8 mouse cellular contexts compared by ENCODE assay signal in the genomic region with DNA sequence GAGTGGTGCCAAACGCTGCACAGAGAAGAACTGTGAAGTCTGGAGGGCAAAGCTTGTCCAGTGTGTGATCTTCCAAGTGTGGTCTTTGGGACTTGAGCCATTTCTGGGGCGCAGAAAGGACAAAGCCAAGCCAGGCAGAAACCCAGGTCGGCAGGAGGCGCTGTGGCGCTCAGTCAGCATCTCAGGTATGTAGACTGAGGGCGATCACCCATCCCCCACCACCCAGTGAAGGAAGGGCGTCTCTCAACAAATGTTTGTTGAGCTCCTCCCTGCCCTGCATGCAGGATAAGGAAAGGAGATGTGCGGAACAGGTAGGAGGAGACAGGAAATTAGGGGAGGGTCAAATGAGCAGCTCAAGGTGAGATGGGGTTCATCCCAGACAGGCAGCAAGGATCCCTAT. TPM values are rescaled to one million over a fixed set of nuclear protein-coding genes. Genes with fewer than 3 reads are reported as not detected.
DNase-seq lines count a peak whose midpoint lies in the region; ATAC-seq and TF ChIP-seq lines count a peak whose summit lies in the region.

No protein-coding gene starts in this region.

- H3K9ac ChIP-seq in heart, embryonic 12.5 days = no peak overlapping the region

- TF ChIP-seq CTCF in brain, embryonic 14.5 days (IDR thresholded peaks at IDR 0.05; ENCODE audit: borderline replicate concordance, extremely low read depth, insufficient read depth, insufficient read length) = peak; percentile 49

- H3K4me1 ChIP-seq in heart, embryonic 12.5 days (replicated peaks) = peaks cover 40% of the 10 kb centered on the region

- peaks cover 55% of the 10 kb centered on the region for H3K27me3 ChIP-seq in heart, embryonic 12.5 days (replicated peaks)

- no peak overlapping the region for H3K4me2 ChIP-seq in heart, embryonic 12.5 days

- no peak overlapping the region for H3K27ac ChIP-seq in heart, embryonic 12.5 days (ENCODE audit: poor library complexity, severe bottlenecking)

- no peak for DNase-seq in heart, adult 8-10 months (ENCODE audit: low spot score)
- DNase-seq in CD4-positive helper T cell, adult 2 months (ENCODE audit: low read depth, low spot score) = peak; percentile 15
- no peak for DNase-seq in brain, embryonic 14.5 days (ENCODE audit: low read depth)
- DNase-seq in liver = peak; percentile 85
- peak; percentile 21 to 23 for DNase-seq in thymus, postnatal 36 days
- no peak for DNase-seq in gastrocnemius, postnatal 25 days
- DNase-seq in layer of hippocampus, adult 18-20 months (ENCODE audit: low spot score in 2 of 2) = no peak

- no peak for TF ChIP-seq POLR2A in brain, embryonic 14.5 days (IDR thresholded peaks at IDR 0.05; ENCODE audit: borderline replicate concordance, extremely low read depth, insufficient read depth, insufficient read length, poor library complexity, severe bottlenecking)

- no peak overlapping the region for H3K4me3 ChIP-seq in heart, embryonic 12.5 days

- 0 out of 2 replicates have a peak, but pooled peaks have one; percentile 34 for ATAC-seq in heart, embryonic 12.5 days (ENCODE audit: insufficient number of reproducible peaks, low FRiP score)

- WGBS in heart, embryonic 12.5 days = 5% methylated on average over 8 of the region's 8 CpGs

- H3K9me3 ChIP-seq in heart, embryonic 12.5 days (replicated peaks) = no peaks in the 10 kb centered on the region

- no peaks in the 10 kb centered on the region for H3K36me3 ChIP-seq in heart, embryonic 12.5 days

RNA-seq across cellular contexts. Expression of gene Cacna2d2, which starts 24.8 kb away (rescaled TPM):
- 5.9 and 6.2 TPM in 2 replicates for polyA plus RNA-seq in heart, embryonic 12.5 days (2016; fragmentation: Nextera tagmentation; extraction: Ambion mirVana)
- total RNA-seq in heart, adult 8-10 months (2022) = 10 to 100 TPM; 10.4 to 18.4 (median 12.3) TPM
- 105 and 143 TPM in 2 replicates for polyA plus RNA-seq in brain, embryonic 14.5 days (2012; rRNA removed)
- under 1 TPM; 0.83 to 0.84 TPM for total RNA-seq in gastrocnemius, postnatal 25 days (2021)
- 10 to 100 TPM; 15.1 to 17.7 TPM for total RNA-seq in layer of hippocampus, adult 18-20 months (2021)

RNA-seq across cellular contexts. Expression of gene 6430571L13Rik, which starts 34.2 kb away (rescaled TPM):
- polyA plus RNA-seq in heart, embryonic 12.5 days (2016; fragmentation: Nextera tagmentation; extraction: Ambion mirVana) = 0.55 and 1.1 TPM in 2 replicates
- 10 to 100 TPM in 1 of 4 experiments, 1 to 10 TPM in 3; 5.6 to 10.3 (median 6.4) TPM for total RNA-seq in heart, adult 8-10 months (2022)
- polyA plus RNA-seq in brain, embryonic 14.5 days (2012; rRNA removed) = 6.2 and 8.6 TPM in 2 replicates
- total RNA-seq in gastrocnemius, postnatal 25 days (2021) = 10 to 100 TPM; 34.1 to 44.0 TPM
- total RNA-seq in layer of hippocampus, adult 18-20 months (2021) = 1 to 10 TPM; 2.5 to 3.2 TPM

RNA-seq across cellular contexts. Expression of gene Hemk1, which starts 36.5 kb away (rescaled TPM):
- polyA plus RNA-seq in heart, embryonic 12.5 days (2016; fragmentation: Nextera tagmentation; extraction: Ambion mirVana) = 11.4 and 13.4 TPM in 2 replicates
- total RNA-seq in heart, adult 8-10 months (2022) = 10 to 100 TPM; 17.3 to 24.0 (median 19.9) TPM
- polyA plus RNA-seq in brain, embryonic 14.5 days (2012; rRNA removed) = 29.5 and 35.9 TPM in 2 replicates
- total RNA-seq in gastrocnemius, postnatal 25 days (2021) = 10 to 100 TPM; 12.8 to 15.7 TPM
- 10 to 100 TPM; 14.5 to 14.9 TPM for total RNA-seq in layer of hippocampus, adult 18-20 months (2021)

Comparison
In these comparisons a context has a peak if more than half of its experiments do, and no peak if none do; other contexts are left out.
1. DNase-seq: peak in CD4-positive helper T cell, adult 2 months (single experiment), liver (single experiment) and thymus, postnatal 36 days (2 of 2); none in heart, adult 8-10 months (single experiment), brain, embryonic 14.5 days (single experiment), gastrocnemius, postnatal 25 days (single experiment) and layer of hippocampus, adult 18-20 months (0 of 2).
2. RNA of gene Cacna2d2, which starts 24.8 kb away (total RNA-seq): 15.1 to 17.7 TPM in layer of hippocampus, adult 18-20 months and 10.4 to 18.4 TPM in heart, adult 8-10 months; 0.83 to 0.84 TPM in gastrocnemius, postnatal 25 days; every median in the first group is over 4 times any median in the second.